Mouse (Mus musculus) E14TG2a.4 (cell line): ENCODE data around the gene Hdac9.

Source experiments
- CTCF ChIP-seq: conservative IDR thresholded peaks from 2 replicates; pipeline ENCODE4 v1.5.1; 2014; ENCODE audit warnings: low read length
- NANOG ChIP-seq: IDR thresholded peaks from 2 replicates; pipeline ENCODE4 v1.6.1; 2014; ENCODE audit warnings: borderline replicate concordance, low read length, mixed read lengths
- POU5F1 ChIP-seq: IDR thresholded peaks from 2 replicates; pipeline ENCODE4 v1.6.1; 2014; ENCODE audit warnings: low read length, borderline replicate concordance

- TF ChIP-seq CTCF = no peak
- no peak for TF ChIP-seq POU5F1
- TF ChIP-seq NANOG = no peak
These were observed 668.4 kb downstream of the Hdac9 start for GRCm38 (mm10) chr12:34248193-34249121.
